Mouse (Mus musculus): ENCODE measurements at regions not wholly inside any gene's neighbourhood (a gene's known extent, or its start where the extent isn't known, plus 50 kb on each side); places are given as distances from the start of the nearest gene placed in this dataset.

DNA sequence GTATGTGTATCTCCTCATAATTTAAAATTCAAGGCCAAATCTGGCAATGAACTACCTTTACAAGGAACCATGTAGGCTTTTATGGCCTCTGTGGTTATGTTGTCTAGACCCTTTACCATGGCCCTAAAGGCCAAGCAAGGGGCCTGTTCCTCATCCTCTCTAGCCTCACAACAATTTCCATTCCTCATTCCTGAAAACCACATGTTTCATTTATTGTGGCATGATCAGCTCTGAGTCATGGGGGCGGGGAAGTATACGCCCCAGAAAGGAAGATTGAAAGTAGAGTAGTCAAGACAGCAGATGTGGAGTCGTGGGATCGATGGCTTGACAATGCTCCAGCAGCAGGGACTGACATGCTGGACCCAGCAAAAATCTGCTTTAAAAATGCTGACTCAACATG, 326.8 kb upstream of the Rnf219 start:
- no peak for DNase-seq (ENCODE audit: low spot score in 2 of 2)

DNA sequence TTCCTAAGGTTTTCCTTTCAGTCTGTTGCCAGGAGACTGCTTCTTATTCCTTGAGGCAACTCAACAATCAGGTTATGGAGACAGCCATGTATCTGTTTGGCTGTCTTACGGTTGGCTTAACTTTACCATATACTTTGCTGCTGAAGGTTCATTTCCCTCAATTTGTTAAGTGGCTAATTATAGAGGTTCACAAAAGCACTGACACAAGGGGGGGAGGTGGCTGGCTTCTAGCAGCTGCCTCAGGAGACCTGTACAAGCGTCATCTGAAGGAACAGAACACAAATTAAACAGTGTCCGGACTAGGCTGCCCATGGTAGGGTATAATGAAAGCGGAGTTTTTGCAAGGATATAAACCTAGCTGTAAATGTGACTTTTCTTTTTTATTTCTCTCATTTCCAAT, 305.0 kb upstream of the Rnf219 start:
- no peak for DNase-seq (ENCODE audit: low spot score in 2 of 2)

DNA sequence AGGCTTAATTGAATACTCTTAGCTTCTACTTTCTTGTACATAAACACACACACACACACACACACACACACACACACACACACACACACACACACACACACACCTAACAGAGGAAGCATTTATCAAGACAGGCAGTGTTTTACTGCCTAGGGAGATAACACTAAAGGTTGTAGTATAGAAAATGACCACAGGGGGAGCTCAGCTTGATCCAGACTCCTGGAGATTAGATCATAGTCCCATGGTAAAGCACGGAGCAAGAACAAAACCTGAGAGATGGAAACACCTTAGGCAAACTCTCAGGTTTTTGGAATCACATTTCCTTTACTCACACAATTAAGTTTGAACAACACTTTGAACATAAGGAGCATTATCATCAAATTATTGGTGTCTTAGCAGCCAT, 302.5 kb upstream of the Rnf219 start:
- DNase-seq (ENCODE audit: low spot score in 2 of 2), result no peak

DNA sequence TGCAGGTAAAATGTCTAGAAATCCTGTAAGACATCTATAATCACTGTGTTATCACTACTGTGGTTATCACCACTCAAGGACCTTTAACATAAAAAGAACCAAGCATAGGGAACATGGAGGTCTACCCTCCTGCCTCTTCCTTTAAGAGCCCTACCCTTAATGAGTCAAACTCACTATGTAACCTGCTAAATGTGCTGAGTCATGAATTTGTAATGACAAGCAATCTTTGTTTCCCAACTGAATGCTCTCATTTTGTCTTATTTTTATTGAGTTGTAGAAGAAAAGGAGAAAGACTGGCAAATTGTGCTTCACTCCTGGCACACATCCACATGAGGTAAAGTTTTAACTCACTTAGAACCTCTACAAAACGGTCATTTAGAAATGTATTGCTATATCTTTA, 301.8 kb upstream of the Rnf219 start:
- no peak for DNase-seq (ENCODE audit: low spot score in 2 of 2)

DNA sequence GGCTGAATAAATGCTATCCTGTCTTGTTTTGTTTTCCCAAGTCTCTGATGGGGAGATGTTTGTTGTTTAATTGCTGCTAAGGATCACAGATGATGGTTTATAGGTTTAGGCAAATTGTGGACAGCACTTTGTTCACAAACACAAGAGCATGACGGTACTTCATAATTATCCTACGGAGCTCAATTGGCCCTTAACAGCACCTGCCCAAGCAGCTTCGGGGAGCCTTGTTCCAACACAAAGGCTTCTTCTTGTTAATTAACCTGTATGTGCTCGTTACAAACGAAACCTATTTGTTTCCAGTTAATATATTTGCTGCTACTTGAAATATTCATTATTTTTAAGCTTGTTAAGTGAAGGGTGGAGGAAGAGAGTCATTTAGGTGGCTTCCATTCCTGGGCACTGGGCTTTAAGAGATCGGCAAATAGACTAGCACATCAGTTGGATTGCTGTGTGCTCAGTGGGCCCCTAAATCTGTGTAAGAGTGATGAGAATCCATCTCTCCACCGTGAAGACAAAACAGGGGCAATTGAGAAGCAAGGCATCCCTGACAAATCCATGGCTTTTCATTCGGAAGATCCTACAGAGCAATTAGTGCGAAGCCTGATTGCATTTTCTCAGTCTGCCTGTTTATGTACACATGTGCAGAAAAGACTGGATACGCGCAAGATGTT, 299.6 kb upstream of the Rnf219 start:
- no peak for DNase-seq (ENCODE audit: low spot score in 2 of 2)

DNA sequence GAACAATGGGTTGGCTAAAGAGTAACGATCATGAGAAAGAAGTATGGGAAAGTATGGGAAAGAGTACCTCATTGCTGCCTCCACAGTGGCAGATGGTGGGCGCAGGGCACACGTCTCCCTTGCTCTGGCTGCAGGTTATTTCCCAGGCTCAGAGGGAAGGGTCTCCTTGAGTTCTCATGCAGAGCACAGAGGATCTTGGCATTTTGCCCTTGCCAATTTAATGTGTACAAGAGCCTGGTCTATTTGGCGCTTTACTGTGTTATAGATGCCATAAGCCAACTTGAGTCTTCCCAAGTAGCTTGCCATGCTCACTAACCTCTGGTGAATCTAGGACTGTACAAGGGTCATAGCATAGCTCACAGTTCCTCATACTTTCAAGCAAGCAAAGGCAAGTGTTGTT, 296.7 kb upstream of the Rnf219 start:
- no peak for DNase-seq (ENCODE audit: low spot score in 2 of 2)

DNA sequence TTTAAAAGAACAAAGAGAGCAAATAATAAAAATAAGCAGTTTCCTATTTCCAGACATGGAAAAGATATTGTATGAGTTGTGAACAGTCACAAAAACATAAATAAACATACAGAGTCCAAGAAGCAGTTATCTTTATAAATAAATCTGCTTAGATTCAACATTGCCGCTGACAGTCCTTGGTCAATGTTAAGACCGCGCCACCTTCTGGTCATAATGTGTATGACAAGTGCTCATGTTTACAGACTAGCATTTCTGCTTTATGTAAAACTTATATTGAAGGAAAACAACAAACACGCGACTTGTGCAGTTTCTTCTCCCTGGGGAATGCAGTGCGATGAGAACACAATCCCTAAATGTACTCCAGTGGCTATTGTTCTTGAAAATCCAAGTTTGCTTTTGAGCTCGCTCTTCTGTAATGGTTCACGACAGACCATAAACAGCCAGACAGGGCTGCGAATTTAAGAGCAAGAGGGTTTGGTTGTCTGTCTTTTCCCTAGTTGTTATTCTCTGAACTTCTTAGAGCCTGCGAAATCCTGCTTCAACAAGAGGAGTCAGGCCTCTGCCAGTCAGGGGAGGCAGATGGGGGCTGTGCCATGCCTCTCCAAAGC, 291.6 kb upstream of the Rnf219 start:
- peak; percentile 84 to 85 for DNase-seq (ENCODE audit: low spot score in 2 of 2)

DNA sequence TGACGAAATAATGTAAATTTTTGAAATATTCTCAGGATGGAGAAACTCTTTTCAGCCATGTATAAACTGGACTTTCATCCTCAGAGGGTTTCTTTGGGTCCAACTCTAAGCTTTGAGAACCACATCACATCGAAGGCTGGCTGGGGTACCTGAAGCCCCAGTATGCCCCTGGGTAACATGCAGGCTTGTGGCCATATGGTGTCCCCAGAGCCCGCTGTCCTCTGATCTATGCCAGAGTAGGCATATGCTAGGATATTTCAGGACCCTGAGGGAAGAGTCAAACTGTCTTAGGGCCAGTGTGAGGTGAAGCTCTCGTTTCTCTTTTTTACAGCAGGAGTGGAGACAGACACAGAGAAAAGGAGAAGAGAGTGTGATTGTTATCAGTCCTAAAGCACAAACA, 289.6 kb upstream of the Rnf219 start:
- no peak for DNase-seq (ENCODE audit: low spot score in 2 of 2)

DNA sequence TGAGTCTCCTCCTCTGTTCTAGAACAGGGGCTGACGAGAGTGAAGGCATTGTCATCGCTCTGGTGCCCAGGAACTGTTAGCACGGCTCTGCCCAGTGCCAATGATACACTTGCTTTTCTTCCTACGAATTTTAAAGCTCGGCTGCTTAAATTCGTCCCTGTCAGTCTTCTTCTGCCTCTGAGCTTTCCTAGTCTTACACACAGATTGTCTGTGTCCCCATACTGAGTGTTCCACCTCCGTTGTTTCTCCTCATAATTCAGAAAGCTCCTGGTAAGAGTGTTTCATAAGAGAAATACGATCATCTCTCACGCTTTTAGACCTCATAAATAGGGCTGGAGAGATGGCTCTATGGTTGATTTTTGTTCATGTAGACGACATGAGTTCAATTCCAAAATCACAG, 282.9 kb upstream of the Rnf219 start:
- no peak for DNase-seq (ENCODE audit: low spot score in 2 of 2)

DNA sequence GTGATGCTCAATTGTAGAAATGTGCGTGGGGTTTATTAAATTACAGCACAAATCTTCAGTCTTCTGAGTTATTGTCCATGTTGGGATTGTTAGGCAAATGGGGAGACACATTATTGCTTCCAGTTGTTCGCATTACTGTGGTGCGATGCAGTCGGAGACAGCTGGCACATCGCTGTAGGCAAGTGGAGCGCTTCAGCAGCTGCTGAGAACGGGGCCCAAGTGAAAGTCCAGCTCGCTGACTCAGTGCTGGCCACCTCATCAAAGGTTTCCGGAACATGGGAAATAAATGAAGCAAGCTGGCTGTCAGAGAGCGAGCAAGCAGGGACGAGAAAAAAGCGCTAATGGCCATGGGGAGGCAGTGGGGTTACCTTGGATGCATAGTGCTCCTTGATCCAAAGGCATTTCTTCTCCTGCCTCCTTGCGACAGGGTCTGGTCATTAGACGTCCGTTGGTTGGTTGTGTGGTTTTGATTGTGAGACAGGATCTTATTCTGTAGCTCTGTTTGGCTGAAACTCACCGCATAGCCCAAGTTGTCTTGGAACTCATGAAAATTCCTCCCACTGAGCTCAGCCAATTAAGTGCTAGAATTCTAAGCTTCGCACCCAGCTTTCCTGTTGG, 274.0 kb upstream of the Rnf219 start:
- no peak for DNase-seq (ENCODE audit: low spot score in 2 of 2)

DNA sequence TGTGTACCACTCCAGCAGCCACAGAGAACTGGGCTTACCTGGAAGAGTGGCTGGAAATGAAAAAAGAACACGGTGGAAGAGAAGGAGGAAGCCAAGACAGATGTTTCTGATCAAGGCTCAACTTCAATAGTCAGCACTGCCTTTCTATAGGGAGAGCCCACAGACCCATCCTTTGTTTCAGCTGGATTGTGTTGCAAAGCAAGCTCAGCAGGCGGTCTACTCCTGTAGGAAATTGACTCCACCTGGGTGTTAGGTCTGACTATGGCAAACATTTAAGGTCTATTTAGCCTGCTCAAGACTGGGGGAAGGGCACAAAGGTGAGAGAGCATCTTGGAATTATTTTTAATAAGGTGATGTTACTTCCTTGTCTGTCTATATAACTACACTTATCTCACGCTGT, 266.9 kb upstream of the Rnf219 start:
- DNase-seq (ENCODE audit: low spot score in 2 of 2), result no peak

DNA sequence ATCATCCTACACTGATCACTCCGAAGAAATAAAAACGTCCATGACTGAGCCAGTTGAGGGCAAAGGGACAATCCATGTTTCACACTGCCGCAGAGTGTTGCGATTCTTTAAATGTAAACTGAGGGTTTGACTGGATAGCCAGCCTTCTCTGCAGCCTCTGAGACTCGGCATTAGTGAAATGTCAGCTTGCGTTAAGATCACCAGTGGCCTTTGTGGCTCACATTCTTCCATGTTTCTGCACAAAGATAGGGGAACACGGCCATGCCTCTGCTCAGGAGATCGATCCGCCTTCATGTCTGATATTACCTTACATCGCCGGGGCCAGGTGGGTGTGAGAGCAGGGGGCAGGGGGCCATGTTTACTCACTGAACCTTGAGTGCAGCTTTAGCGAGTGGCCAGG, 262.6 kb upstream of the Rnf219 start:
- no peak for DNase-seq (ENCODE audit: low spot score in 2 of 2)

DNA sequence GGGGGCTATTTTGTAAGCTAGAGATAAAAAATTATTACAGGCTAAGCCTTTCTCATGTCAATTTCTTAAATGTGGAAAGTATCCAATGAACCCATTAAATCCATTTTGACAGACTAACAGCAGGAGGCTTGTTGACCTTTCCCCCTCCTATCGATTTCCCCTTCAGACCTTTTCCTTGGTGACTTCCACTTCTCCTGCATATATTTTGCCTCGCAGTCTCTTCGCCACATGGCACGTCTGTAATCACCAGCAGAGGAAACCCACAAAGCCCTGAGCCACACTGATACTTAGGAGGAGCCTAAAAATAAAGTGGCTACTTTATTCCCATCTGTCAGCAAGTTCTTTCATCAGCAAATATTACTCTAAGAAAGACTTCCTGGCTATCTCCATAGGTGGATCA, 247.5 kb upstream of the Rnf219 start:
- no peak for DNase-seq (ENCODE audit: low spot score in 2 of 2)

DNA sequence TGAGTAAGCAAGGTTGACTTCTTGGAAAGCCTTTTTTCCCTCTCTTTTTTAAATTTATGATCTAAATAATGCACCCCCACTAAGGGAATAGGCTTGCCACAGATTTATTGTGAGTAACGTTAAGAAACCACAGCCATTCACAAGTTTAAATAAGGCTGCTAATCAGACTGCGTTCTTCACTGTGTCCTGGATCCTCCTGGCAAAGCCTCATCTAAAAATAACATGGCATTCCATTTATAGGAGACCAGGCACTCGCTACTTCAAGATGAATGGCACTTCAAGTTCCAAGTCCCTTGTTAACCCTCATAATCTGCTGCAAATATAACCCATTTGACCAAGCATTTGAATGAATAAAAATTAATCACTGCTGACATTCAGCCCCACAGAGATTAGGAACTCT, 211.8 kb upstream of the Rnf219 start:
- no peak for DNase-seq (ENCODE audit: low spot score in 2 of 2)

DNA sequence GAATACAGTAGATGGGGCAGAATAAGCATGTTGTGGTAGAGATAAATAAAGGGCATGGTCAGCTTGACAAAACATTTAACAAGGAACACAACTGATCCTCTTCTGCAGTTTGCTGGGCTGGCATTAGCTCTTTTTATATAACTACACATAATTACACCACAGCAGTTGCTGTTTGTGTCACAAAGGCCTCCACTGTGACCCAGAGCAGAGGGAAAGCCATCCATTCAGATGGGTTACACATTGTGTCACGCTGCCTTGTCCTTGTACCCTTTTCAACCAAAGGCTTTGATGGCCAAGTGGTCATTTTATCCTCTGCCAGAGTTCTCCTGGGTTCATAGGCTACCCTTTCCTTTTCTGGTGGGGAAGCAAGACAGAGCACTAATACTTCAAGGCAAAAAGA, 209.6 kb upstream of the Rnf219 start:
- no peak for DNase-seq (ENCODE audit: low spot score in 2 of 2)

DNA sequence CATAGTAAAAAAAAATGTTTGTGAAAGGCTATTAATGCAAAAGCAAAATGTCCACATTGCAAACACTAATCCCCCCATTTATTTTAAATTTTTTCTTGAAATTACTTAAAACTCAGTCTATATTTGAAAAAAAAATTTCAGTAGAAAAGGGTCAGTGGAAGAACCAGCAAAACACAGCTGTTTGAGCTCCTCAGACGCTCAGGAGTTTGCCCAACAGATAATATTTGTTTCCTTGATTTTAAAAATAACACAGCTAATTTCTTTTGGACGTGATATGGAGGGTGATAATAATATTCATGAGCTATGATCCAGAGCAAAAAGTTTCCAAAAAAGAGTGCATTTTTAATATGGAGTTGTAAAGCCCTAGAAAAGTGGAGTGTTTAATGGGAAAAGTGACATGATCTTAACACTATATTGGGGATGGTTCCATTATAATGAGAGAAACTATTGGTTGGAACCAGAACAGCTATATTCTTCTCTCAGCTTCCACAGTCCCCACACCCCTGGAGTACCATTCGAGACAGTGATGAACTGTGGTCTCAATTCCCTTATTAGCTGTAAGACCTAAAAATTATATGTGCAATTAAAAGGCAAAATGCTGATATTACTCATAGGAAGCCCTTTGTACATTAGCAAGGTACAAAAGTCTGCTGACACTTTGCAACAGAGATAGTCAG, 209.0 kb upstream of the Rnf219 start:
- DNase-seq (ENCODE audit: low spot score in 2 of 2), result no peak

DNA sequence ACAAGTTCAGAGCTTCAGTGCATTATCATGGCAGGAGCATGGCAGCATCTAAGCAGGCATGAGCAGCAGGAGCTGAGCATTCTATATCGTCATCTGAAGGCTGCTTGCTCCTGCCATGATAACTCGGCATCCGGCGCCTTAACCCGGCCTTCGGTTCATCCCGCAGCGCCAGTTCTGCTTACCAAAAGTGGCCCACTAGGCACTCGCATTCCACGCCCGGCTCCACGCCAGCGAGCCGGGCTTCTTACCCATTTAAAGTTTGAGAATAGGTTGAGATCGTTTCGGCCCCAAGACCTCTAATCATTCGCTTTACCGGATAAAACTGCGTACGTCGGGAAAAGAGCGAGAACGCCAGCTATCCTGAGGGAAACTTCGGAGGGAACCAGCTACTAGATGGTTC, 193.2 kb upstream of the Rnf219 start:
- DNase-seq (ENCODE audit: low spot score in 2 of 2), result peak; percentile 85 to 87

DNA sequence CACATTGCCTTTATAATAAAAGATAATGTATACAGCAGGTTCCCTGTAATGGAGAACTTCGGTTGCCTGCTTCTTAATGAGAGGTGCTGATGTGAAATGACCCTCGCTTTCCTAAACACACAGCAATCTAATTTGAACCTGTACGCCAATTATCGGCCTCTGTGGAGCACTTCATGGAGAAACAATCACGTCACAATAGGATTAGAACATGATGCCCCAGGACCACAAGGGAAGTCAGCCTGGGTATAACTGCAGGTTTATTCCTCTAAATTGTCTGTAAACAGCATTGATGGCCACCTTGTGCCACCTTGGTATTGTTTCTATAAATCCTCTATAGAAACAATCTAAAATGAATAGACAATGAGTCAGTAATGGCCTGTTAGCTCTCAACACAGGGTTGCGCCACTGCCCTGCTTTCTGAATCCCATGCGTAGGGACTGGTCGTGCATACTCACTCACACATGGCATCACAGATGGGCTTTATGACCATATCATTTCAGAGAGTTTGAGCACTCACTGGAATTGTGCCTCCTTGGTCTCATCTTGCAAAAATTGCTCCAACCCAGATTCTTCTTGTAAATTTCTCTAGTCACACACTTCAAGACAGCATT, 179.9 kb upstream of the Rnf219 start:
- no peak for DNase-seq (ENCODE audit: low spot score in 2 of 2)

DNA sequence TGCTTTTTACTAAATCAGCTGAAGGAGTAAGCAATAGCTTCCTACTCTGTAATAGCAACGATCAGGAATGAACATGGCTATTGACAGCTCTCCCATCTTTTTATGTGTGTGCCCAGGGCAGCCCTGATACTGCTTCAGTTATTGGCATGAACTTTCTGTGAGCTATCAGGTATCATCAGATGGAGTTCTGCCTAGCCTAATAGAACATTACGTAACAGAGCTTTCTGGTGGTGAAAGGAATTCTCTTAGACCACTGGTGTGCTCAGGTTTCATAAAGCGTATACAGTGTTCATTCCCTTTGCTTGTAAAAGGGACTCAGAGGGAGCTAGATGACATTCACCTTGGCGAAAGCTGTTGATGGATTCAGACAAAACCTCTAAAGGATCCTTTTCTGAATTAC, 176.5 kb upstream of the Rnf219 start:
- no peak for DNase-seq (ENCODE audit: low spot score in 2 of 2)

DNA sequence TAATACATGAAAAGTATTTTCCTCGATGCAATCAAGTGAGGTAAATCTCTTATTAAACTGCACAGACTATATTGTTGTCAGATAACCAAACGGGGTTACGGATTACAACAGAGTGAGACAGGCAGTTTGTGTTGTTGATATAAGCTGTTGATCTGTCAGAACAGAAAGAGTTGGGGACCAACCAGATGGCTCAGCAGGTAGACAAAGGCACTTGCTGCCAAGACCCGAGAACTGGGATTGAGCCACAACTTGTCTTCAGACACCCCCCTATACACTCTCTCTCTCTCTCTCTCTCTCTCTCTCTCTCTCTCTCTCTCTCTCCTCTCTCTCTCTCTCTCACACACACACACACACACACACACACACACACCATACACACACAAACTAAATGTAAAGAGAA, 172.7 kb upstream of the Rnf219 start:
- DNase-seq (ENCODE audit: low spot score in 2 of 2), result no peak

DNA sequence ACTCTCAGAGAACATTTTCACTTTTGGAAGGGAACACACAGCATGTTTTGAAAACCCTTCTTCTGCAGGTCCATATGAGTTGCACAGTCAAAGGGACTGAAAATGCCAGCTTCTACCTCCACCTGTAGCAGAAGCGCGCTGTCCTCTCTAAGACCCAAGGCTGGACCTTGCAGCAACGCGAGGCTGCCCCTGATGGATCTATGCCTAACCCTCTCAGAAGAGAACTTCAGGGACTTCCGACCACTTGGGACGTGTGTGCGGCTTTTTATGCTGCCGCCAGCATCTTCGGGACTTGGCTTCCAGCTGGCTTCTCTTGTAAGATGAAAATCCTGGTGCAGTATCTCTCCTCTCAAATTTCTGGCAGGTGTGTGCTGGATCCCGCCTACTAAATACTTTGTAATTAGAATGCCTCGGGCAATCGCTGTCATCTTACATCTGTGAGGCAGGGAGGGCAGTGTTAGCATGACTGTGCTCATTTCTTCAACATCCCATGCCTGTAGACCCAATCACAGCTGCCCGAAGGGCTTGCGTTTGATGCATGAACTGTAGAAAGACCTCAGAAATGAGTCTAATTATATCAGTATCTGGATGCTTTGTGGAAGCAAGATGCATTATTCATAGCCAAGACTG, 171.8 kb upstream of the Rnf219 start:
- DNase-seq (ENCODE audit: low spot score in 2 of 2), result no peak

DNA sequence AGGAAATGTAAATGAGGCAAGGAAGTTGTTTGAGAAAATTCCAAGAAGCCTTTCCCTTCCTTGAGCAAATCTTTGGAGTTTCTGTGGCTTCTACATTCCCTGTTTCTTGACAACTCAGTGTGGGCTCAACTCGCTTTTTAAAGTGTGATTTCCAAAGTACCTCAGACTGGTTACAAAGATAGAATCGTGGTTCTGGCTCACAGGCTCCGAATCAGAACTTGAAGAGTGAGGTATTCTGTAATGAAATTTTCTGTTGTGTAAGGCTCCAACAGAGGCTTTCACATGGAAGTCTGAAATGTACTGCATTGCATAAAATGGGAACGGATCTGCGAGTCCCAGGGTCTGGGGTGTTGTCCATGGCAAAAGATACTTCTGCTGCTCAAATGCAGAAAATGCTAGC, 170.2 kb upstream of the Rnf219 start:
- no peak for DNase-seq (ENCODE audit: low spot score in 2 of 2)
